Mouse (Mus musculus): ENCODE results near the gene Kat6b. TPM values are rescaled to one million over a fixed set of nuclear protein-coding genes. Genes with fewer than 3 reads are reported as not detected.

The Kat6b gene
- polyA plus RNA-seq, 1 experiment from 2014 or later, result 22.0 TPM

DNA sequence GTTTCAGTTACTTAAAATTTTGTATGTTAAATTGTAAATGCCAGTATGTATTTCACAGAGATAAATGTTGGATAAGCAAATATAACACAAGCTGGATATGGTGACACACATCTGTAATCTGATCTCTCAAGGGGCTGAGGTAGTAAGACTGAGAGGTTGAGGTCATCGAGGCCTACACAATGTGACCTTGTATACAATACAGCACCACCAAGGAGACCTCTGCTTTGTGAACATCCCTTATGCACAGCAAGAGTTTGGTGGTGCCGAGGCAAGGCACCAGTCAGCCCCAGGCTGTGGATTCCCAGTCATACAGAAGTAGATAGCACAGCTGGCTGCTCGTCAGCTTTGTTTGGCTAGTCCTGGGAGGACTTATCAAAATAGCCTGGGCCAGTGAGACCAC is 59.1 kb downstream of the Kat6b start:
- H3K4me3 ChIP-seq (ENCODE audit: low read length), result no peak overlapping the region
- H3K36me3 ChIP-seq (ENCODE audit: control insufficient read depth, insufficient read depth, low read length), result no peaks in the 10 kb centered on the region
- no peak overlapping the region for H3K4me2 ChIP-seq (replicated peaks; ENCODE audit: low read depth, low read length)
- peaks cover 9% of the 10 kb centered on the region for H3K4me1 ChIP-seq (ENCODE audit: control insufficient read depth, insufficient read depth, low read length)
- ATAC-seq (ENCODE audit: low FRiP score, low TSS enrichment), result no peak
- no peak overlapping the region for H3K27ac ChIP-seq (ENCODE audit: low read depth, low read length)
- H3K27me3 ChIP-seq (ENCODE audit: control insufficient read depth, insufficient read depth, low read length), result no peaks in the 10 kb centered on the region
- 0 out of 2 replicates have a peak, but pooled peaks cover 3% of the 10 kb centered on the region for H3K9me3 ChIP-seq (ENCODE audit: control insufficient read depth, low read length)
- WGBS, result 42% methylated on average over 3 of the region's 3 CpGs
- no peak overlapping the region for H3K9ac ChIP-seq (ENCODE audit: low read depth, low read length)

GRCm38 (mm10) chr14:21545529-21545928 is 64.3 kb downstream of the Kat6b start:
- Histone ChIP-seq H3K27ac (ENCODE audit: low read depth, low read length) (no peak overlapping the region), H3K36me3 (ENCODE audit: control insufficient read depth, insufficient read depth, low read length) (no peaks in the 10 kb centered on the region), H3K9me3 (ENCODE audit: control insufficient read depth, low read length) (0 out of 2 replicates have a peak, but pooled peaks cover 3% of the 10 kb centered on the region), H3K9ac (ENCODE audit: low read depth, low read length) (no peak overlapping the region), H3K4me1 (ENCODE audit: control insufficient read depth, insufficient read depth, low read length) (peaks cover 24% of the 10 kb centered on the region), H3K27me3 (ENCODE audit: control insufficient read depth, insufficient read depth, low read length) (no peaks in the 10 kb centered on the region), H3K4me3 (ENCODE audit: low read length) (no peak overlapping the region), H3K4me2 (replicated peaks; ENCODE audit: low read depth, low read length) (no peak overlapping the region)
- no peak for ATAC-seq (ENCODE audit: low FRiP score, low TSS enrichment)
- 77% methylated on average over 4 of the region's 4 CpGs for WGBS

DNA sequence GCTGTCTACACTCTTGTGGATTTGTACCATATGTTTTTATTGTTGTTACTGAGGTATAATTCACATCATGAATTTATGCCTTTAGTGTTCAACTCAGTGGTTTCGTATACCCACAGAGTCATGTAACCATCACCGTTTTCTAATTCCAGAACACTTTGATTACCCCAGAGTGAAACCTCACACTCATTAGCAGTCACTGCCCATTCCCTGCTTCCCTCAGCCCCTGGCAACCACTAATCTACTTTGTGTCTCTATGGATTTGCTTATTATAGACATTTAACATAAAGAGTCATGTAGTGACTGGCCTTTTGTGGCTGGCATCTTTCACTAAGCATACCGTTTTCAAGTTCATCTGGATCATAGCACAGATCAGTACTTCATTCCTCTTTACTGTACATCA is 65.1 kb downstream of the Kat6b start:
- 0 out of 2 replicates have a peak, but pooled peaks cover 3% of the 10 kb centered on the region for H3K9me3 ChIP-seq (ENCODE audit: control insufficient read depth, low read length)
- no peak overlapping the region for H3K9ac ChIP-seq (ENCODE audit: low read depth, low read length)
- 56% methylated on average over 3 of the region's 3 CpGs for WGBS

GRCm38 (mm10) chr14:21547297-21547696 is 66.1 kb downstream of the Kat6b start:
- WGBS, result 39% methylated on average over 7 of the region's 7 CpGs
- Histone ChIP-seq H3K9ac (ENCODE audit: low read depth, low read length) (no peak overlapping the region), H3K27ac (ENCODE audit: low read depth, low read length) (no peak overlapping the region), H3K27me3 (ENCODE audit: control insufficient read depth, insufficient read depth, low read length) (no peaks in the 10 kb centered on the region), H3K9me3 (ENCODE audit: control insufficient read depth, low read length) (0 out of 2 replicates have a peak, but pooled peaks cover under 1% of the 10 kb centered on the region), H3K36me3 (ENCODE audit: control insufficient read depth, insufficient read depth, low read length) (no peaks in the 10 kb centered on the region), H3K4me2 (replicated peaks; ENCODE audit: low read depth, low read length) (no peak overlapping the region), H3K4me1 (ENCODE audit: control insufficient read depth, insufficient read depth, low read length) (peaks cover 22% of the 10 kb centered on the region), H3K4me3 (ENCODE audit: low read length) (no peak overlapping the region)
- ATAC-seq (ENCODE audit: low FRiP score, low TSS enrichment), result no peak

More for the DNA sequence above, 65.1 kb downstream of the Kat6b start:
- Histone ChIP-seq H3K4me2 (replicated peaks; ENCODE audit: low read depth, low read length) (no peak overlapping the region), H3K4me1 (ENCODE audit: control insufficient read depth, insufficient read depth, low read length) (peaks cover 22% of the 10 kb centered on the region), H3K27ac (ENCODE audit: low read depth, low read length) (no peak overlapping the region), H3K36me3 (ENCODE audit: control insufficient read depth, insufficient read depth, low read length) (no peaks in the 10 kb centered on the region), H3K27me3 (ENCODE audit: control insufficient read depth, insufficient read depth, low read length) (no peaks in the 10 kb centered on the region), H3K4me3 (ENCODE audit: low read length) (no peak overlapping the region)
- ATAC-seq (ENCODE audit: low FRiP score, low TSS enrichment), result no peak

GRCm38 (mm10) chr14:21547965-21548364 is 66.7 kb downstream of the Kat6b start:
- Histone ChIP-seq H3K4me2 (replicated peaks; ENCODE audit: low read depth, low read length) (no peak overlapping the region), H3K9me3 (ENCODE audit: control insufficient read depth, low read length) (no peaks in the 10 kb centered on the region), H3K27ac (ENCODE audit: low read depth, low read length) (no peak overlapping the region), H3K4me3 (ENCODE audit: low read length) (no peak overlapping the region), H3K4me1 (ENCODE audit: control insufficient read depth, insufficient read depth, low read length) (peaks cover 25% of the 10 kb centered on the region), H3K9ac (ENCODE audit: low read depth, low read length) (no peak overlapping the region), H3K27me3 (ENCODE audit: control insufficient read depth, insufficient read depth, low read length) (no peaks in the 10 kb centered on the region), H3K36me3 (ENCODE audit: control insufficient read depth, insufficient read depth, low read length) (no peaks in the 10 kb centered on the region)
- WGBS, result 79% methylated on average over 3 of the region's 3 CpGs
- no peak for ATAC-seq (ENCODE audit: low FRiP score, low TSS enrichment)

DNA sequence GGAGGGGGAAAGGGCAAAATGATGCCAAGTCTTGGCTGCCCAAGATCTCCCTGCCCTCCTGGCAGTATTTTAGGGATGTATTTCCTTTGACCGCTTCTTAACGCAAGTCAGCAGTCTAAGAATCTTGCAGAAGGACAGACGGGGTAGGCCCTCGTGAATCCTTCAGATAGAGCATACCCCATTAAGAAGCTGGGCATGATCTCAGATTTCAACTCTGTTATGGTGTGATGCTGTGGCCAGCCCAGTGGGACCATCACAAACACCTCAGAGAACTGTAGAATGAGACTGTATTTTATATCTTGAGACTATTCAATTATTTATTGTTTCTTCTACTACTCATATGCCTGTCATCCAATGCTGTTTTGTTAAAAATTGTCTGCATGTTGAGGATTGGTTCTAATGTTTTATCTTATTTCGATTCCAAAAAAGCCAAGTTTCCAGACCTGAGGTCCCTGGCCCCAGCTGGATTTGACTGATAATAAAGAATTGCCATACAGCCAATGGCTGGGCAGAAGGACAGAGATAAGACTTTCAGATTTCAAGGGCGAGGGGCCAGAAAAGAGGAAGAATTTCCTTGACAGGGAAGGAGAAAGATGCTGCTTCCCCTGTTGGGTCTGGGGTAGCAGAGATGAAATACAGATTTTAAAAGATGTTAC is 67.8 kb downstream of the Kat6b start:
- 71% methylated on average over 6 of the region's 6 CpGs for WGBS
- Histone ChIP-seq H3K9me3 (ENCODE audit: control insufficient read depth, low read length) (no peaks in the 10 kb centered on the region), H3K4me3 (ENCODE audit: low read length) (no peak overlapping the region), H3K36me3 (ENCODE audit: control insufficient read depth, insufficient read depth, low read length) (no peaks in the 10 kb centered on the region), H3K27me3 (ENCODE audit: control insufficient read depth, insufficient read depth, low read length) (no peaks in the 10 kb centered on the region), H3K9ac (ENCODE audit: low read depth, low read length) (no peak overlapping the region), H3K4me2 (replicated peaks; ENCODE audit: low read depth, low read length) (no peak overlapping the region), H3K27ac (ENCODE audit: low read depth, low read length) (no peak overlapping the region), H3K4me1 (ENCODE audit: control insufficient read depth, insufficient read depth, low read length) (peaks cover 28% of the 10 kb centered on the region)
- ATAC-seq (ENCODE audit: low FRiP score, low TSS enrichment), result no peak

DNA sequence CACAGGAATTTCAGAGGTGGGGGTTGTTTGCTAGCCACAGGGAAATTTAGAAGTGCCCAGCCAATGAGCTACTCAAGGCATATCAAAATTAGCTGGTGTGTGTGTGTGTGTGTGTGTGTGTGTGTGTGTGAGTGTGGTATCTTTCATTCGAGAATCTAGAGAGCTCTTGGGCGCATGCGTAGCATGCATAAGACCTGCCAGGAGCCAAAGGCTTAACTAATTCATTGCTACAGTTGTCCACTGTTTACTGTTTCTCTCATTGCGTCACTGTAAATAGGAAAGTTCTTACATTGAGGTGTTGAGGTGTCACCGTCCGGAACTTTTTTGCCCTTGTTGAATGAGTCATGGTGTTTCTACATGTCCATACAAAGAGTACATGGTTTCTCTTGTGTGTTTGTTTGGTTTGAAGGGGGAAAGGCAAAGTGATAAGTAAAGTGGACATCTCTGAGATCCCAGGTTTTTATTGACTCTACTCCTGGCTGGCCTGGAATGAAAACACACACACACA is 68.4 kb downstream of the Kat6b start:
- WGBS, result 97% methylated on average over 6 of the region's 6 CpGs
- Histone ChIP-seq H3K27me3 (ENCODE audit: control insufficient read depth, insufficient read depth, low read length) (no peaks in the 10 kb centered on the region), H3K27ac (ENCODE audit: low read depth, low read length) (no peak overlapping the region), H3K9me3 (ENCODE audit: control insufficient read depth, low read length) (no peaks in the 10 kb centered on the region), H3K4me2 (replicated peaks; ENCODE audit: low read depth, low read length) (no peak overlapping the region), H3K4me1 (ENCODE audit: control insufficient read depth, insufficient read depth, low read length) (peaks cover 28% of the 10 kb centered on the region), H3K36me3 (ENCODE audit: control insufficient read depth, insufficient read depth, low read length) (no peaks in the 10 kb centered on the region), H3K9ac (ENCODE audit: low read depth, low read length) (no peak overlapping the region), H3K4me3 (ENCODE audit: low read length) (no peak overlapping the region)
- ATAC-seq (ENCODE audit: low FRiP score, low TSS enrichment), result no peak

DNA sequence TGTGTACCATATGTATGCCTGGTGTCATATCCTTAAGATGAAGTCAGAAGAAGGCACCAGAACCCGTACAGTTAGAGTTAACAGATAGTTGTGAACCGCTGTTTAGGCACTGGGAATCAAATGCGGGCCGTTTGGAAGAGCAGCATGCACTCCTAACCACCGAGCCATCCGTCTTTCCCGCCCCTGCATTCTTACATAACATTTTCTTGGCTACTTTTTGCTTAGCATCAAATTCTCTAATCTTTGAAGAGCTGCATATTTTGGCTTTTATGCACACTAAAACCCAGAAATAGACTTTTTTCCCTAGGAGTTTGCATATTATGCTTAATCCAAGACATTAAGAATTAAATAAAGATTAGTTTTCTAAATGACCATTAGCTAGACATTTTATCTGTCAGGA is 69.3 kb downstream of the Kat6b start:
- Histone ChIP-seq H3K27ac (ENCODE audit: low read depth, low read length) (no peak overlapping the region), H3K4me2 (replicated peaks; ENCODE audit: low read depth, low read length) (no peak overlapping the region), H3K4me3 (ENCODE audit: low read length) (no peak overlapping the region), H3K9me3 (ENCODE audit: control insufficient read depth, low read length) (no peaks in the 10 kb centered on the region), H3K4me1 (ENCODE audit: control insufficient read depth, insufficient read depth, low read length) (peaks cover 25% of the 10 kb centered on the region), H3K9ac (ENCODE audit: low read depth, low read length) (no peak overlapping the region), H3K36me3 (ENCODE audit: control insufficient read depth, insufficient read depth, low read length) (no peaks in the 10 kb centered on the region), H3K27me3 (ENCODE audit: control insufficient read depth, insufficient read depth, low read length) (no peaks in the 10 kb centered on the region)
- no peak for ATAC-seq (ENCODE audit: low FRiP score, low TSS enrichment)
- 71% methylated on average over 7 of the region's 7 CpGs for whole genome bisulfite sequencing

DNA sequence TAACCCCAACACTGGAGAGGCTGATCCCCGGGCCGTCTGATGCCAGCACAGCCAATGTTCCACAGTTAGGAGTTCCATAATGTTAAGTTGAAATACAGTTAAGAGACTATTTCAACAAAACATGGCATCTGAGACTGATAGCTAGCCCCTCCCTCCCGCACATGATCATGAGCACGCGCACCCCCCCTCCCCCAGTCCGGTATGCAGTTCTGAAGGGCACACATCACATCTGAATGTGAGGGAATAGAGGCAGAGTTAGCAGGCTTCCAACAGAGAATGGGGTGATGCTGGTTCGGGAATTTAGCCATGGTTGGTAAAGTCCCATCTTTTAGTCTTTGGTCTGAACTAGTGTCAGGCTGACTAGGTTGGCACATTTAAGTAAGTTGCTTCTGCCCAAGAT is 70.4 kb downstream of the Kat6b start:
- Histone ChIP-seq H3K27ac (ENCODE audit: low read depth, low read length) (no peak overlapping the region), H3K4me3 (ENCODE audit: low read length) (no peak overlapping the region), H3K9ac (ENCODE audit: low read depth, low read length) (no peak overlapping the region), H3K36me3 (ENCODE audit: control insufficient read depth, insufficient read depth, low read length) (no peaks in the 10 kb centered on the region), H3K4me2 (replicated peaks; ENCODE audit: low read depth, low read length) (no peak overlapping the region), H3K4me1 (ENCODE audit: control insufficient read depth, insufficient read depth, low read length) (peaks cover 20% of the 10 kb centered on the region; the same call in 1 of the 2 replicates), H3K27me3 (ENCODE audit: control insufficient read depth, insufficient read depth, low read length) (no peaks in the 10 kb centered on the region), H3K9me3 (ENCODE audit: control insufficient read depth, low read length) (no peaks in the 10 kb centered on the region)
- no peak for ATAC-seq (ENCODE audit: low FRiP score, low TSS enrichment)
- 93% methylated on average over 7 of the region's 7 CpGs for WGBS

Measured in kidney, embryonic 14.5 days (tissue).